Mouse (Mus musculus) kidney, adult 9 months (tissue): ENCODE data around the gene Nt5c2.

ENCODE experiments used
- DNase-seq: peaks from one replicate; pipeline ENCODE4 v3.0.0; 2022

Gene Nt5c2

DNA sequence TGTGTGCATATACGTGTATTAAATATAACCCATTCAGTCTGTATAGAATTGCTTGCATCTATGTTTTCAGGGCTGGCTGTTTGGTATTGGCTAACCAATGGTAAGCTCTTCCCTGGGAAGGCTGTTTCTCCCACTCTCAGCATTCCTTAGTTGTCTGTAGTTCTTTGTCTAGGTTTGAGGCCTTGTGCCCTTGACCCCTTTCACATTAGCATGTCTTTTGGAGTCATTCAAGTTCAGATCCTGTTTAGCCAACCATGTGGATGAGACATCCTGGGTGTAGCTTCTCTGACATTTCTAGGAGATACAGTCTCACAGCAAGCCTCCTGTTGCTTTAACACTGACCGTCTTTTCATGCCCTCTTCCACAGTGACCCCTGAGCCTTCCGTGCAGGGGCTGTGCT is 178.9 kb downstream of the Nt5c2 start:
- no peak for DNase-seq

DNA sequence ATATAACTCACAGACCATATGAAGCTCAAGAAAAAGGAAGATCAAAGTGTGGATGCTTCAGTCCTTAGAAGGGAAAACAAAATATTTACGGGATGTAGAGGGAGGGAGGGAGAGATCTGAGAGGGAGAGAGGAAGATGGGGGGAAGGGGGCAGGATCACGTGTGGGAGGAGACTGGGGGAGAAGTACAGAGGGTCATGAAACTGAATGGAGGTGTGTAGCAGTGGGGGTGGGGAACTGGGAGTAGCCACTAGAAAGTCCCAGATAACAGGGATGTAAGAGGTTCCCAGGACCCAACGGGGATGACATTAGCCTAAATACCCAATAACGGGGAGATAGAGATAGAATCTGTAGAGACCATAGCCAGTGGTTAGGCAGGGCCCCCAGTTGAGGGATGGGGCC is 179.6 kb downstream of the Nt5c2 start:
- no peak for DNase-seq

DNA sequence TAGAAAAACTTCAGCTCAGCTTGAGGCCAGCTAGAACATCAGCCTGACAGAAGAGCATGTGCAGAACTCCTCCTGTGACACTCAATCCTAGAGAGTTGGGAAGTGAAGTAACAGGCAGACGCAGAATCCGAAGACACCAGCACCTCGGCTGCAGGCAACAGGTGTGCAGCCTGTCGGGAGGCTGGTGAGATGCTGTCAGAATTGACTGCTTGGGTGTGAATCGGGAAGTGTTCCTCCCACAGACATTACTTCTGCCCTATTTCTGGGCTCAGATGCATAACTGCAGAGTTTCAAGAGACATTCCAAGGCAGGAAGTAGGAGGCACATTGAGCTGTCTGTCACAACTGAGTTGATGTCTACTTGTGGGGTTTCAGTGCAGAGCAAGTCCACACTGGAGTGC is 180.7 kb downstream of the Nt5c2 start:
- no peak for DNase-seq
